7 mouse cellular contexts compared by ENCODE assay signal in genomic region chr4:132983664-132984512, GRCm38 (mm10). TPM values are rescaled to one million over a fixed set of nuclear protein-coding genes. Genes with fewer than 3 reads are reported as not detected.
DNase-seq lines count a peak whose midpoint lies in the region; ATAC-seq lines count a peak whose summit lies in the region.

No protein-coding gene starts in this region.

- no peak for ATAC-seq in liver, embryonic 11.5 days (replicated peaks; ENCODE audit: low FRiP score)
- ATAC-seq in midbrain, embryonic 14.5 days (ENCODE audit: low FRiP score, low TSS enrichment), result no peak; the same call in 1 of the 2 replicates

- peak overlapping the region; percentile 49; the same call in 1 of the 2 replicates for H3K27ac ChIP-seq in liver, embryonic 11.5 days (ENCODE audit: low read depth, low read length)
- H3K27ac ChIP-seq in hindbrain, embryonic 10.5 days, result peak overlapping the region; percentile 87
- H3K27ac ChIP-seq in midbrain, embryonic 14.5 days (replicated peaks; ENCODE audit: low read depth, low read length), result peak overlapping the region; percentile 81

- no peak overlapping the region for H3K4me2 ChIP-seq in liver, embryonic 11.5 days
- no peak overlapping the region for H3K4me2 ChIP-seq in midbrain, embryonic 14.5 days (ENCODE audit: low read length)

- H3K9me3 ChIP-seq in liver, embryonic 11.5 days (ENCODE audit: control insufficient read depth, low read length), result no peaks in the 10 kb centered on the region
- no peaks in the 10 kb centered on the region for H3K9me3 ChIP-seq in hindbrain, embryonic 10.5 days
- H3K9me3 ChIP-seq in midbrain, embryonic 14.5 days (ENCODE audit: control insufficient read depth, low read length), result no peaks in the 10 kb centered on the region

- H3K9ac ChIP-seq in liver, embryonic 11.5 days (ENCODE audit: low read depth, low read length), result no peak overlapping the region
- H3K9ac ChIP-seq in midbrain, embryonic 14.5 days (replicated peaks; ENCODE audit: low read length), result no peak overlapping the region; the same call in 1 of the 2 replicates

- H3K4me3 ChIP-seq in liver, embryonic 11.5 days (ENCODE audit: low read depth, low read length), result no peak overlapping the region
- no peak overlapping the region for H3K4me3 ChIP-seq in hindbrain, embryonic 10.5 days
- H3K4me3 ChIP-seq in midbrain, embryonic 14.5 days (replicated peaks; ENCODE audit: low read depth, low read length), result no peak overlapping the region

- WGBS in liver, embryonic 11.5 days, result 64% methylated on average over 7 of the region's 7 CpGs
- 54% methylated on average over 7 of the region's 7 CpGs for WGBS in hindbrain, embryonic 10.5 days
- 48% methylated on average over 7 of the region's 7 CpGs for WGBS in midbrain, embryonic 14.5 days

- no peaks in the 10 kb centered on the region for H3K36me3 ChIP-seq in liver, embryonic 11.5 days (ENCODE audit: control insufficient read depth, insufficient read depth, low read length)
- H3K36me3 ChIP-seq in hindbrain, embryonic 10.5 days, result no peaks in the 10 kb centered on the region
- no peaks in the 10 kb centered on the region for H3K36me3 ChIP-seq in midbrain, embryonic 14.5 days (ENCODE audit: control insufficient read depth, insufficient read depth, low read length)

- no peak for DNase-seq in liver, embryonic 11.5 days (ENCODE audit: low spot score)
- DNase-seq in liver, result no peak
- peak; percentile 74 for DNase-seq in embryo, embryonic 9.5 days (ENCODE audit: extremely low spot score)
- peak; percentile 76 for DNase-seq in hindbrain, embryonic 10.5 days (ENCODE audit: low spot score)
- peak; percentile 80 for DNase-seq in midbrain, embryonic 14.5 days
- DNase-seq in yolk sac, embryonic 10.5 days (ENCODE audit: low spot score), result peak; percentile 67
- no peak for DNase-seq in kidney, adult 9 months

- H3K4me1 ChIP-seq in liver, embryonic 11.5 days (replicated peaks; ENCODE audit: control insufficient read depth, insufficient read depth, low read length), result peaks cover 22% of the 10 kb centered on the region
- peaks cover 43% of the 10 kb centered on the region for H3K4me1 ChIP-seq in hindbrain, embryonic 10.5 days (replicated peaks)
- H3K4me1 ChIP-seq in midbrain, embryonic 14.5 days (ENCODE audit: control insufficient read depth, insufficient read depth, low read length), result peaks cover 9% of the 10 kb centered on the region; the same call in 1 of the 2 replicates

- no peaks in the 10 kb centered on the region for H3K27me3 ChIP-seq in liver, embryonic 11.5 days (replicated peaks; ENCODE audit: control insufficient read depth, insufficient read depth, low read length)
- H3K27me3 ChIP-seq in hindbrain, embryonic 10.5 days (ENCODE audit: insufficient read depth, poor library complexity, severe bottlenecking), result peaks cover 9% of the 10 kb centered on the region; the same call in 1 of the 2 replicates
- H3K27me3 ChIP-seq in midbrain, embryonic 14.5 days (ENCODE audit: control insufficient read depth, insufficient read depth, low read length), result no peaks in the 10 kb centered on the region

RNA-seq across cellular contexts. Expression of gene Fgr, which starts 10.0 kb away (rescaled TPM):
- 0.23 and 0.73 TPM in 2 replicates for polyA plus RNA-seq in liver, embryonic 11.5 days (2014; fragmentation: Nextera tagmentation; extraction: Ambion mirVana)
- polyA plus RNA-seq in hindbrain, embryonic 10.5 days (2016; fragmentation: Nextera tagmentation; extraction: Ambion mirVana), result 0.14 TPM in 1 of 2 replicates, not detected in the other
- polyA plus RNA-seq in midbrain, embryonic 14.5 days (2014; fragmentation: Nextera tagmentation; extraction: Ambion mirVana), result 0.08 TPM in 1 of 2 replicates, not detected in the other

RNA-seq across cellular contexts. Expression of gene Ahdc1, which starts 27.2 kb away (rescaled TPM):
- 5.1 and 6.1 TPM in 2 replicates for polyA plus RNA-seq in liver, embryonic 11.5 days (2014; fragmentation: Nextera tagmentation; extraction: Ambion mirVana)
- polyA plus RNA-seq in hindbrain, embryonic 10.5 days (2016; fragmentation: Nextera tagmentation; extraction: Ambion mirVana), result 9.0 and 9.7 TPM in 2 replicates
- polyA plus RNA-seq in midbrain, embryonic 14.5 days (2014; fragmentation: Nextera tagmentation; extraction: Ambion mirVana), result 13.0 and 15.3 TPM in 2 replicates

Comparison
In these comparisons a context has a peak if more than half of its experiments do, and no peak if none do; other contexts are left out.
1. DNase-seq: peak in embryo, embryonic 9.5 days (single experiment), hindbrain, embryonic 10.5 days (single experiment), midbrain, embryonic 14.5 days (single experiment) and yolk sac, embryonic 10.5 days (single experiment); none in liver, embryonic 11.5 days (single experiment), liver (single experiment) and kidney, adult 9 months (single experiment).
2. Peak in every context shown above with its lines, with median percentiles within 50 percentile points of each other: H3K27ac ChIP-seq.